Mouse (Mus musculus) v-Abl transformed pro-B cells (cell line): ENCODE measurements around the gene Lmna.

Experiments
- in situ Hi-C, 2 experiments: fragments of 400-800 bp; cut with MboI; formaldehyde crosslinking; loops; one replicate each; pipeline ENCODE4 v1.15.1; 2025; ENCODE audit not compliant: unreplicated experiment in 2 of 2

Gene Lmna

DNA sequence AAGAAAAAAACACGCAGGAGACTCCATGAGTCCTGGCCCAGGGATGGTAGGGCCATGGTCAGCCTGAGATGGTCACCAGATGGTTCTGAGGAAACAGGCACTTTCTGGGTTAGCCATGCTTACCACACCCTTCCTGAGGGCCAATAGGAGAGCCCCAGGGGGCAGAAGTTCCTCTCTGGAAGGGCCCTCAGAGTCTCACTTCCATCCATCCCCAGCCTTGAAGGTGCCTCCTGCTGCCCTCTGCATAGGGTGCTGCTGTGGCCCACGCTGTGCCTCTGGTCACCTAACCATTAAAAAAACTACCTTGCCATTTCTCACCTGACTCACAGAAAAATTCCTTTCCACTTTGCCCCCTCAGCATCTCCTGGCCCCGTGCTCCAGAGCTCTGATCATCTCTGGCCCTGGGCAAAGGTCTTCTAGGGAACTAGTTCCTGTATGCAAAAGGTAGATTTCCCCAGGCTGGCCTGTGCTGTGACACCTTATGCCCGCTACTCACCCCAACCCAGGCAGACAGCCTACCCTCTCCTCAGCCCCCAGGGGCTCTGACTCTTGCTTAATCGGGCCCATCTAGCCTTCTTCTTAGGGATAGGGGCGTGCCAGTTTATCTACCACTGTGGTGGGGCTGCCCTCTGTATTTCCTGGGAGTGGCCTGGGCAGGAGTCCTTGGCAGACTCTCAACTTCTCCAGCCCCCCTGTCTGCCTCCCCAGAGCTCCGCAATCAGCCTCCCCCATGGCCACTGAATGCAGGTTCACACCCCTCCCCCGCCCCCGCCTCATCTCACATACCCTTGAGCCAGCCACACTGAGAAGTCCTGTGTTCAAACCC lies 54.8 kb downstream of the Lmna start:
- in situ Hi-C loops = no loop called here

DNA sequence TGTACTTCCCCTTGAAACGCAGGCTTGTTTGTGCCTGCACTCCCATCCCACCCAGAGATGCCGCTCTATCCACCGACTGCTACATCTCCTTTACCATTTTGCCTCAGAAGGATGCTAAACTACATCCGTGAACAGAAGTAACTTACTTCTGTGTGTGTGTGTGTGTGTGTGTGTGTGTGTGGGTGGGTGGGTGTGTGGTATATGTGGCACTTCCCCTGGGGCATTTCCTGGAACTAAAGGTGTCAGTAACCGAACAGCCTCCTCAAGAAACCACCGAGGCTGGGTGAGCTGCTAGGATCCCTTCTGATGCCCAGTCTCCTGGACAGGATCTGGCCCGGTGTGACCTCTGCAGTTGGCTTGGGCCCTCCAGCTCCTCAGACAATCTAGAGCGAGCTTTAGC lies 55.8 kb downstream of the Lmna start:
- in situ Hi-C loops = no loop called here

DNA sequence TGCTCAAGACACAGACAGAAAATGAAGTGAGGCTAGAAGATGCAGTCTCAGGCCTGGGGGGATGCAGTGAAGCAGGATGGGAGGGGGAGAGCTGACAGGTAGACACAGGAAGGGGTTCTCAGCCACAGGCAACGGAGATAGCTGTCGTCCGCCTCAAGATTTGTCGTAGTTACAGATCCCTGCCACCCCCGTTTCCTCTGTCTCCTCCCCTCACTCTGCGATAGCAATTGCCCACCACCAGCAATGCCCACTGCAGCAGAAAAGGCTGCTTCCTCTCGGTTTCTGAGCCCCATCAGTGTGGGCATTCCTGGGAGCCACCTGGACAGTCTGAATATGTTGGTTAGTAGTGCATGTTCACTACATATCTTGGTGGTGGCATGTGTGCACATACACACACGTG lies 56.4 kb downstream of the Lmna start:
- in situ Hi-C loops = no loop called here

DNA sequence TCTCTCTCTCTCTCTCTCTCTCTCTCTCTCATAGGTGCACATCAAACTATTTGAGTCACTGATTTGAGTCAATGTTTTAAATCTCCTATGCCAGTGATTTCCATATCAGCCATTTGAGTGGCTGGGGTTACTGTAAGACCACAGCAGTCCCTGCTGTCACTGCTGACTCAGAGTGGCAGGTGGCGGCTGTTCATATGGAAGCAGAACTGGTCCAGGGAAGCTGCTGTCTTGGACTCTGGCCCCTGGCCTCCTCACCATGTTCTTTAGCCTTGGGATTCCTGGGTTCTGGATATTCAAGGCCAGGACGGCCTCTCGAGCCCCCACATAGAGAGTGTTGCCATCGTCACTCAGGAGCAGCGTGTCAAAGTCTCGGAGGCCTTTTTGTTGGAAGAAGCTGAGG lies 57.0 kb downstream of the Lmna start:
- in situ Hi-C loops = no loop called here

DNA sequence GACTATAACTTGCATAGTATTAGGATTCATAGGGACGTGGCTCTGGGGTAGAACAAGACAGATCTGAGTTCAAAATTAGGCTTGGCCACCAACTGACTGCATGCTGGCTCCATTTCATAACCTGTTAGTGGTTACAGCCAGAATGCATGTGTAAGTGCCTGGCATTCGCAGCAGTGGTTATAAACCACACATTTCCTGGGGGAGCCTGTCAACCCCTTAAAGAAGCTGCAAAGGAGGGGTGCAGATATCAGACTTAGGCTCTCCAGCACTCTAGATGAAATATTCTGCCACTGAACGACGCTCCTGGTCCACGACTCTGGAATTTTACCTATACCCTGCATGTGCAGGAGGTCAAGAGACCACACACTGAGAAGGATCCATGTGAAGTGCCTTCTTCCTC lies 57.5 kb downstream of the Lmna start:
- in situ Hi-C loops = no loop called here

DNA sequence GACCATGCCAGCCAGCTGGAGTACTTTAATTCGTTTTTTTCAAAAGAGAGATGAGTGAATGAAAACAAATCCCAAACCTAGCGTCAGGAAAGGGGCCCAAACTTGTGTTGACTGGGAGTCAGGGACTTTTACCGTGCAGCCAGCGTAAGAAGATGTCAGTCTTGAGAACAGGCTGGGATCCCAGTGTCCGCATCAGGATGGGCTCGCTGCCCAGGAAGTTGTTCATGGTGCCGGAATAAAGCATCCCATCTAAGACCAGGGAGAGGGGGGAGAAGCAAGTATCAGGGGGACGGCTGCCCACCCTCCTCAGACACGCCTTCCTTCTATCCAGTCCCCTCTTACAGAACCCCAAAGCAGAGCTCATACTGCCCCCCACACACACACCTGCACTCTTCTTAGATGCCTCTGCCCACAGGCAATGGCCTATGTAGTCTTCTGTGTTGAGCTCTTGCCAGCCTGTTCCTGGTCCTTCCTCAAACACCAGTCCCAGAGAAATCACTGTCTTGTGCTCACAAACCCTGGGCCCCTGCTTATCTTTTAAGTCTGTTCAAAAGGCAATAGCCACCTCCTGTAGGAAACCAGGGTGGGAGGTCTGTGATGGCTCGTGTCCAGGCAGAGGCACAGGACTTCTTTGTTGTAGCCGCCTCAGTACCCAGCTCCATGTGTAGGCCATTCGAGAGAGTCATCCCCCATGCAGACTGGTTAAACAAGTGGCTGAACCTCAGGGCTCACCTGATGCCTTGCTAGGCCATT lies 59.2 kb downstream of the Lmna start:
- in situ Hi-C loops = no loop called here

DNA sequence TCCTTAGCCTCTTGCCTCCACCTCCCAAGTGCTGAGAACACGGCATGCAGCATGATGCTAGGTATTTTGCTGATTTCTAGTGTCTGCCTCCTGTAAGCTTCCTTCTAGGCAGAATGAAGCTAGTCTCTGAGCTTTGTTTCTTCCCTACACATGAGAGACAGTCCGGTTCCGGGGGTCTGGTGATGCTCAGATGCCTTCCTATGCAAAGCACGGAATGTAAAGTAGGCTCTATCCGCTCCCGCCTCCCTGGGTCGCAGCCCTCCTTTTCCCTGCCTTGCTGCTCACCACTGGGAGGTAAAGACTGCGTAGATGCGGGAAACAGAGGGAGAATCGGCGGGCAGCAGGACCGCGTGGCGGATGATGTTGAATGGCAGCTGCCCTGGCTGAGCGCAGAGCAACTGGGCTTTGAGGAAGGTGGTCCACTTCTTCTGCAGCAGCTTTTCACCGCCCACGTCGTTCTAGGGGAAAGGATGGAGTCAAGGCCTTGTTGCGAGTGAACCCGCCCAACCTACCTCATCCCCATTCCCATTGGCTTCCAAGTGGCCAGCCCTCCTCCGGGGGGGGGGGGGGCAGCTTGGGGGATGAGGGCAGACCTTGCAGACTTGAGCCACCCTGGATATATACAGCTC lies 60.2 kb downstream of the Lmna start:
- in situ Hi-C loops = no loop called here

DNA sequence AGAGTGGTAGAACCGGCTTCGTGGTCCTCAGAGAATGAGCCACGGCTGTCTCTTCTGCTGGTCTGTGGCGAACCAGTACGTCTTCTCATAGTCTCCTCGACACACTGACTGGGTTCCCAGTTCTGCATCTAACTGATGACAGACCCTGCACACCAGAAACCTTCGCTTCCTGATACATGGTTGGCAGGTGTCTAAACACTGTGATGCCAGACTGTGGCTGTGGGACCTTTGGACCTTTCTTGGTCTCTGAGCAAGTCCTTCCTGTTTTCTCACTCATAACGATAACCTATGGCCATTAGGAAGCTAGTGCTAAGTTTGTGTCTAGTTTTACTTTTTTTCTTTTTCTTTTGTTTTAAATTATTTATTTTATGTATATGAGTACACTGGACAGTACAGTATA lies 61.3 kb downstream of the Lmna start:
- in situ Hi-C loops = no loop called here

DNA sequence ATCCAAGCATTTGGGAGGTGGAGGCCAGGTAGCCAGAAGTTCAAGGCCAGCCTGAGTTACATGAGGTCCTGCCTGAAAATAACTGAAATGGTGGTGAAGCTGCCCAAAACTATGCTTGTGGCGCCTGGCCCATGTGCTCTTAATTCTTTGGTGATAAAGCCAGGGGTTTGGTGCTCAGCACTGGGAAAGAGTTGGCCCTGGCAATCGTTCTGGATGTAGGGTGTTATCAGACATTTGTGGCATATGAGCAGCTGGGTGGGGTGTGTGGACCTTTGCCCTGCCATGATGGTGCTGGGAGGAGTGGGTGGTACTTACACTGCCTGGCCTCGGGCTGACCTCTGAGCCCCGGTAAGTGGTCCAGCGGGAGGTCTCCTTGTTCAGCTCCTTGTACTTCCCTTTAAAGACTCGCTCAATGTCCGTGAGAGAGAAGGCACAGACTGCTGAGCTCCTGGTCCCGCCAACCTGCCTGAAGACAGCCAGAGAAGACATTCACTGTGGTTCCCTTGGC lies 62.0 kb downstream of the Lmna start:
- in situ Hi-C loops = no loop called here

DNA sequence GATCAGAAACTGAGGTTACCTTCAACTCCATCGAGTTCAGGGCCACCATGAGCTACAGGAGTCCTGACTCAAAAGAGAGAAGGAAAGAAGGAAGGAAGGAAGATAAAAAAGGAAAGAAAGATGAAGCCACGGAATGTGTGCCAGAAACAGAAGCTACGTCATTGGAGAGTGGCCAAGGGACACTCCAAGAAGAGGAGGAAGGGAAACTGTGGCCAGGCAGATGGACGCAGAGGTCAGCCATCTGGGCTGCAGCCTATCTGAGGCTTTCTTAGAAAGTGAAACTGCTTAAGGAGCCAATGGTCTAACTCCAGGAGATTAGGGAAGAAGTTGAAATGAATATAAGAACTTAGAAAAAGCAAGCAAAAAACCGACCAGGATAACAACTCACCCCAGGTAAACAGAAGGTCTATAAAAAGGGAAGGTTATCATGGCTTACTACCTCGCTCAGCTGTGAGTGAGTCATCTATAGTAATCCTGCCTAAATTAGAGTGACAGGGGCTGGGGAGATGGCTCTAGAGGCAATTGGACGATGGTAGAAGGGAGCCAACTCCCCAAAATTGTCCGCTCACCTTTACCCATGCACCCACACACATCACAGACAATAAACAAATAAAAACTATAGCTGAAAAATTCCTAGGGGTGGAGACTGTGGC lies 63.2 kb downstream of the Lmna start:
- in situ Hi-C loops = no loop called here

DNA sequence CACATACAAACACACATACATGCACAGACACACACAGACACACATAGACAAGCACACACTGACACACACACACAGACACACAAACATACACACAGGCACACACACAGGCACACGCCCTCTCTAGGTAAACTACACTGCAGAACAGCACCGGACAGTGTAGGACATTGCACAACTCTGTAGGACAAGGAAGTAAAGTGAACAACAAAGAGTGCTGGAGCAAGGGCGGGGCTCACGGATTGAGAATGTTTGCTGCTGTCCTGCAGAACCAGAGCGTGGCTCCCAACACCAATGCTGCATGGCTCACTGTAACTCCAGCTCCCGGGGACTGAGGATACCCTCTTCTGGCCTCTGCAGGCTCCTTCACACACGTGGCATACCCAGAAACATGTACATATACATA lies 66.9 kb downstream of the Lmna start:
- in situ Hi-C loops = no loop called here

DNA sequence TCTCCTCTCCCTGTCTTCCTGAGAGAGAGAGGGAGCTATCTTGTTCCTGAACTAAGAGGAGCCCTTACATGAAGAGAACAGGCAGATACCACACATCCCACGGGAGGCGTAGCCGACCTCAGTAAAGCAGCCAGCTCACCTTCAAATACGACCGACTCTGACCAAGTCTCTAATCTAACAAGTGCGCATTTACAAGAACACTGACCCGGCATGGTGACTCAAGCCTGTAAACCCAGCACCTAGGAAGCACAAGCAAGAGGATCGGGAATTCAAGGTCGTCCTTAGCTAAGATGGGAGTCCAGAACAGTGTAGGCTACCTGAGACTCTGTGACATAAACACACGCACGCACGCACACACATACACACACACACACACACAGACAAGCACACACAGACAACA lies 67.3 kb downstream of the Lmna start:
- in situ Hi-C loops = no loop called here

DNA sequence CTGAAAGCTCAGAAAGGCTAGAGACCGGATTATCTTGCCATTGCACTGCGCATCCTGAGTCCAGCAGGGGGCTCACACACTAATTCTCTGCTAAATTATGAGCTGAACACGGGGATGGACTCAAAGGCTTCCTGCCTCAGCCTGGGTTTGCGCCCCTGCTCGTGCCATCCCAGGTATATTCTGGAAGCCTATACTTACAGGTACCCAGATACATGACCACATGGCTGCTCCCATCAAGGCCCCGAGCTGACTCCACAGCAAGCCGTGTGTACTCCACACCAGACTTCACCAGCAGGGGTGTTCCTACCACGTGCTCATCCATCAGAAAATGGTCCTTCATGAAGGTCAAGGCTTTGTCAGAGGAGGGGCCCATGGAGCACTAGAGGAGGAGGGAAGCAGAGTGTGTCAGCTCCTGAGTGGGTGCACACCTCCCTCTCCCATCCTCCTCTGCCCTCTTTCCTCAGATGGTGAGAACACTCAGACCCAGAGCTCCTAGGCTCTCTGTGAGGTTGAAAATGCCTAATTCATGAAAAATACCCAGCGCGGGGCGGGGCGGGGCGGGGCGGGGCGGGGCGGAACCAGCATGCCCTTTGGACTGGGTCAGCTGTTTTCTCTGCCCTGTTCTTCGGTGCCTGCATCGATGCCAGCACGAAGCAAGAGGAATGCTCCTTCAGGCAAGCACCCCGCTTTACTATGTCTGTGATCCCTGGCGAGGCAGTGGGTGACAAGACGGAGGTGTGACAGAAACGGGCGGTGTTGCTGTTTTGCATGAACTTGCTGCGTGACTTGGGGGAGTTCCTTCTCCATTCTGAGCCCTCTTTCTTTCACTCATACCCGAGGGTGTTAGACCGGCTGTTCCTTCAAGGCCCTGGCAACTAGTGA lies 69.0 kb downstream of the Lmna start:
- in situ Hi-C loops = no loop called here

DNA sequence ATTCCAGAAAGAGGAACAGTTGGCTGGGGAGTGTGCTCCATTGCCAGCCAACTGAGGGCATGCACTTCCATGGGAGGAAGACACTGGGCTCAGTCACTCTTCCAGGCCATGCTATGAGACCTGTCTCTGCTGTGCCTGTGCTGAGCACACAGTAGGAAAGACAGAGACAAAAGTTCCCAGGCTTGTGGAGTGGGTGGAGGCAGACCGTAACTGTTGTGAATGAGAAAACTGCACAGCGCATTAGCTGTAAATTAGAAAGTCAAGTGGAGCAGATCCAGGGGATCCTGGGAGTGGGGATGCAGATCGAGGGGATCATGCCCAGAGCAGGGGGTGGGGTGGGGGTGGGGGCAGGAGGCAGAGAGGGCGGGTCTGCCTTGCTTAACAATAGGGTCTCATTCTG lies 70.2 kb downstream of the Lmna start:
- in situ Hi-C loops = no loop called here

DNA sequence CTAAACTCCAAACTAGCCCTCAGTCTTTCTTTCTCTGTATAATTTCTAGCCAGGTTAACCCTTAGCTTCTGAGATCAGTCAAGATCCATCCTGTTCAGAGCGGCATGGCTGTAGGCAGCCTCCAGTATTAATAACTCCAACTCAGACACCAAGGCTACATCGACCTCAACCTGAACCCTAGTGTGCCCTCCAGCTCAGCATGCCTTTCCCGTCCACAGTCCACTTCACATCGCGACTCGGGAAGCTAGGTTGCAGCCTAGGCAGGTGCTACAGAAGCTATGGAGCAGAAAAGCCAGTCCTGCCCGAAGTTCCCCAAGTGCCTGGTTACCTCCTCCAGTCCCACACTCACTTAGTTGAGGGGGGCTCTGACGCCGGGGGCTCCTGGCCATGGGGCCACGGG lies 72.3 kb downstream of the Lmna start:
- in situ Hi-C loops = no loop called here

DNA sequence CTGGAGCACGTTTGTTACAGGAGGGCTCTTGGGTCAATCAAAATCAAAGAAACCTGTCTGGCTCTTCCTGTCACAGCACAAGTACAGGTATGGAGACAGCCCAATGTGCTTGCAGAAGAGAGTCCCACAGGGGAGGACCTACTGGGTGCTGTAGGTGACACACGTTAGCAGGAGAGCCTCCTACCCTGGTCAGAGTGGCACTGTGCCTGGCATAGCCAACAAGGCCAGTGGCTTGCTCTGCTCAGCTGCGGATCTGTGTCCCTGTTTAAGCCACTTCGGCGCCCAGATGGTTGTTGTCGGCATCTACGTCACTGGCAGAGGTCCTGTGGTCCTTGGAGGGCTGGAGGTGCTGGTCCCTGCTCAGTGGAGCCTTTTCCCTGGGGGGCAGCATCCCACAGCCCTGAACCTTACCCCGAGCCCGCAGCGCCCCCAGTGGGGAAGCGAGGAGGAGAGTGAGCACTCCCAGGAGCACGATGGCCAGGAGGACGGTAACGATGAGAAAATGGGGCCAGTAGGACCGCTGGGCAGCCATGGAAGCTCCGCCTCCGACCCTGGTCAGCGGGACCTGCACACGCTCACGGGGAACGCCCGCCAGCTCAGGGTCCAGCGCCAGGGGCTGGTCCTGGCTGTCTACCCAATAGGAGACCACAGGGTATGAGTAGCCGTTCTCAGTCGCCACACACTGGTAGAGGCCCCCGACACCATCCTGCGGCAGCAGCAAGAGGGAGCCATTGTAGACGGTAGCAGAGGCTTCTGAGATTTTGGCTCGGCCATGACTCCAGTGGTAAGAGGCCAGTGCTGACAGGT lies 73.2 kb downstream of the Lmna start:
- in situ Hi-C loops = no loop called here

DNA sequence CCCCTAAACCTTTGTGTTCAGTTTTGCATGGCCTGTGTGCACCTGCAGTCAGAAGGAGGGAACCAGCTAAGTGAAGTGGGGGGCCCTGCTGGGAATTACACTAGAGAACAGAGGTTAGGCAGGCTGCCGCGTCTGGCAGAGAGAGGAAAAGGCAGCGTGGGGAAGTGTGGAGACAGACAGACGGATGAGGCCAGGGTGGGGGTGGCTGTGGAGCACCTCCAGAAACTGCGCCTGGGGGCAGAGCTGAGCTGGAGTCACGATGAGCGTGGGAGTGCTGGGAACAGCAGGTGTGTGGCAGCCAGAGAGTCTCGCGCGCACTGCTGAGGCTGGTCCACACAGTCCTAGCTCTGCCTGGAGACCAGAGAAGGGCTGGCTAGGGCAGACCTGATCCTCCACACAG lies 74.2 kb downstream of the Lmna start:
- in situ Hi-C loops = no loop called here
